Mouse (Mus musculus) limb, embryonic 11.5 days (tissue): ENCODE measurements around the gene Prickle1. TPM values are rescaled to one million over a fixed set of nuclear protein-coding genes. Genes with fewer than 3 reads are reported as not detected.

Experiments used
- ATAC-seq: fragments of 200-750 bp; cut with Nextera tagmentation; 2 replicates; pipeline ENCODE4 v1.8.0; 2017; ENCODE audit warnings: low read depth; ENCODE audit not compliant: insufficient number of reproducible peaks, low FRiP score, low TSS enrichment
- DNase-seq: peaks from one replicate; pipeline ENCODE4 v3.0.0-alpha.2; 2015; ENCODE audit warnings: low spot score
- H3K27ac ChIP-seq: fragments of 300-500 bp; sonication (generic); replicated peaks from 2 replicates; pipeline ENCODE4 v1.5.1; 2014; ENCODE audit warnings: low read depth, mild to moderate bottlenecking, low read length
- H3K27me3 ChIP-seq: fragments of 300-500 bp; sonication (generic); 2 replicates; pipeline ENCODE4 v1.6.1; 2014; ENCODE audit warnings: mild to moderate bottlenecking, low read length, mixed read lengths; ENCODE audit not compliant: control insufficient read depth, insufficient read depth
- H3K36me3 ChIP-seq: fragments of 300-500 bp; sonication (generic); 2 replicates; pipeline ENCODE4 v1.6.1; 2014; ENCODE audit warnings: mild to moderate bottlenecking, low read length, moderate library complexity, mixed read lengths; ENCODE audit not compliant: control insufficient read depth, insufficient read depth
- H3K4me1 ChIP-seq: fragments of 300-500 bp; sonication (generic); 2 replicates; pipeline ENCODE4 v1.6.1; 2014; ENCODE audit warnings: low read length, mixed read lengths; ENCODE audit not compliant: control insufficient read depth, insufficient read depth
- H3K4me2 ChIP-seq: fragments of 300-500 bp; sonication (generic); 2 replicates; pipeline ENCODE4 v1.6.1; 2014; ENCODE audit warnings: low read depth, mild to moderate bottlenecking, moderate library complexity; ENCODE audit not compliant: severe bottlenecking
- H3K4me3 ChIP-seq: fragments of 300-500 bp; sonication (generic); 2 replicates; pipeline ENCODE4 v1.5.1; 2014; ENCODE audit warnings: low read depth, low read length
- H3K9ac ChIP-seq: fragments of 300-500 bp; sonication (generic); 2 replicates; pipeline ENCODE4 v1.6.1; 2014; ENCODE audit warnings: mild to moderate bottlenecking, low read length
- H3K9me3 ChIP-seq: fragments of 300-500 bp; sonication (generic); 2 replicates; pipeline ENCODE4 v1.6.1; 2016; ENCODE audit warnings: low read length; ENCODE audit not compliant: control insufficient read depth
- WGBS: fragments of 180-500 bp; shearing (Covaris S2); extraction: QIAGEN DNeasy Blood & Tissue Kit; methylation state at CpG from one replicate; pipeline ENCODE4 v1.1.7; 2014; 5-methylcytosine and 5-hydroxymethylcytosine counted together
- polyA plus RNA-seq: library from polyadenylated mRNA; unstranded; fragments of >200 nt; fragmentation: Nextera tagmentation; extraction: Ambion mirVana; gene quantifications from 2 replicates; pipeline ENCODE4 v1.2.1, GENCODE M21; 2014

The Prickle1 gene
- polyA plus RNA-seq, result 30.0 and 32.6 TPM in 2 replicates

GRCm38 (mm10) chr15:93595746-93596145 lies at the start of gene Prickle1:
Gene Prickle1 (minus strand): TSS chr15:93595891.
- Histone ChIP-seq H3K27me3 (no peaks in the 10 kb centered on the region), H3K4me2 (peak within 1 kb of the TSS; percentile 84), H3K9me3 (no peaks in the 10 kb centered on the region), H3K36me3 (no peaks in the 10 kb centered on the region), H3K27ac (peak within 1 kb of the TSS; percentile 96), H3K4me1 (peaks cover 28% of the 10 kb centered on the region), H3K4me3 (peak within 1 kb of the TSS; percentile 96), H3K9ac (peak within 1 kb of the TSS; percentile 95)
- peak; percentile 90 for DNase-seq
- WGBS, result under 1% methylated on average over 60 of the region's 60 CpGs
- peak; percentile 88 for ATAC-seq

- ATAC-seq (no peak), DNase-seq (no peak)
- H3K27ac ChIP-seq, result no peak overlapping the region
- 0 out of 2 replicates have a peak, but pooled peaks cover 3% of the 10 kb centered on the region for H3K4me1 ChIP-seq
- no peaks in the 10 kb centered on the region for H3K36me3 ChIP-seq
- H3K9ac ChIP-seq, result no peak overlapping the region
- no peak overlapping the region for H3K4me2 ChIP-seq
- no peak overlapping the region for H3K4me3 ChIP-seq
- no peaks in the 10 kb centered on the region for H3K27me3 ChIP-seq
- WGBS, result 92% methylated on average over 2 of the region's 2 CpGs
- H3K9me3 ChIP-seq, result no peaks in the 10 kb centered on the region
Observed at GRCm38 (mm10) chr15:93640221-93640620, 44.5 kb upstream of the Prickle1 start.

- H3K4me2 ChIP-seq, result no peak overlapping the region
- H3K9ac ChIP-seq, result no peak overlapping the region
- 0 out of 2 replicates have a peak, but pooled peaks cover 6% of the 10 kb centered on the region for H3K4me1 ChIP-seq
- DNase-seq (no peak), ATAC-seq (no peak)
- 82% methylated on average over 7 of the region's 7 CpGs for WGBS
- H3K4me3 ChIP-seq, result no peak overlapping the region
- no peaks in the 10 kb centered on the region for H3K27me3 ChIP-seq
- H3K36me3 ChIP-seq, result no peaks in the 10 kb centered on the region
- H3K27ac ChIP-seq, result no peak overlapping the region
- H3K9me3 ChIP-seq, result no peaks in the 10 kb centered on the region
Observed at GRCm38 (mm10) chr15:93636976-93637375, 41.3 kb upstream of the Prickle1 start.

GRCm38 (mm10) chr15:93635603-93636002 lies 39.9 kb upstream of the Prickle1 start:
- DNase-seq (no peak), ATAC-seq (no peak)
- no peak overlapping the region for H3K9ac ChIP-seq
- H3K4me1 ChIP-seq, result peaks cover 9% of the 10 kb centered on the region
- H3K9me3 ChIP-seq, result no peaks in the 10 kb centered on the region
- no peaks in the 10 kb centered on the region for H3K36me3 ChIP-seq
- H3K4me2 ChIP-seq, result no peak overlapping the region
- H3K4me3 ChIP-seq, result no peak overlapping the region
- no peak overlapping the region for H3K27ac ChIP-seq
- 31% methylated on average over 4 of the region's 4 CpGs for WGBS
- no peaks in the 10 kb centered on the region for H3K27me3 ChIP-seq

- Histone ChIP-seq H3K4me1 (peaks cover 15% of the 10 kb centered on the region), H3K9ac (no peak overlapping the region), H3K27ac (no peak overlapping the region), H3K36me3 (no peaks in the 10 kb centered on the region), H3K27me3 (no peaks in the 10 kb centered on the region), H3K4me3 (no peak overlapping the region), H3K9me3 (no peaks in the 10 kb centered on the region), H3K4me2 (no peak overlapping the region)
- DNase-seq (no peak), ATAC-seq (no peak)
- 80% methylated on average over 5 of the region's 5 CpGs for WGBS
Observed at GRCm38 (mm10) chr15:93634536-93634935, 38.8 kb upstream of the Prickle1 start.

- H3K4me1 ChIP-seq, result peaks cover 12% of the 10 kb centered on the region
- 47% methylated on average over 14 of the region's 14 CpGs for WGBS
- DNase-seq (no peak), ATAC-seq (no peak)
- no peaks in the 10 kb centered on the region for H3K36me3 ChIP-seq
- no peak overlapping the region; the same call in 1 of the 2 replicates for H3K4me2 ChIP-seq
- H3K27ac ChIP-seq, result no peak overlapping the region
- no peak overlapping the region for H3K9ac ChIP-seq
- H3K4me3 ChIP-seq, result no peak overlapping the region
- no peaks in the 10 kb centered on the region for H3K27me3 ChIP-seq
- no peaks in the 10 kb centered on the region for H3K9me3 ChIP-seq
Observed at GRCm38 (mm10) chr15:93630001-93630541, 34.4 kb upstream of the Prickle1 start.

- no peak for ATAC-seq
- H3K27me3 ChIP-seq, result no peaks in the 10 kb centered on the region
- H3K36me3 ChIP-seq, result no peaks in the 10 kb centered on the region
- no peak for DNase-seq
- H3K4me2 ChIP-seq, result no peak overlapping the region
- no peak overlapping the region for H3K4me3 ChIP-seq
- 92% methylated on average over 9 of the region's 9 CpGs for WGBS
- H3K4me1 ChIP-seq, result peaks cover 12% of the 10 kb centered on the region
- no peaks in the 10 kb centered on the region for H3K9me3 ChIP-seq
- H3K27ac ChIP-seq, result no peak overlapping the region
- no peak overlapping the region for H3K9ac ChIP-seq
Observed at GRCm38 (mm10) chr15:93629201-93629600, 33.5 kb upstream of the Prickle1 start.

GRCm38 (mm10) chr15:93627836-93628797 lies 32.4 kb upstream of the Prickle1 start:
- ATAC-seq (no peak), DNase-seq (no peak)
- Histone ChIP-seq H3K9me3 (no peaks in the 10 kb centered on the region), H3K27me3 (no peaks in the 10 kb centered on the region), H3K4me3 (no peak overlapping the region), H3K4me1 (peaks cover 12% of the 10 kb centered on the region), H3K4me2 (no peak overlapping the region), H3K9ac (no peak overlapping the region), H3K27ac (no peak overlapping the region), H3K36me3 (no peaks in the 10 kb centered on the region)
- WGBS, result 80% methylated on average over 21 of the region's 21 CpGs
